Mouse (Mus musculus): ENCODE measurements at regions not wholly inside any gene's neighbourhood (a gene's known extent, or its start where the extent isn't known, plus 50 kb on each side); places are given as distances from the start of the nearest gene placed in this dataset.

- TF ChIP-seq CTCF (IDR thresholded peaks at IDR 0.05), result no peak
- POLR2A ChIA-PET, result no interaction called here
- in situ Hi-C loops (cut with MboI; ENCODE audit: low pct_unique_long_range_greater_than_20kb), result no loop called here
- ATAC-seq (no peak), DNase-seq (ENCODE audit: low read depth, low spot score) (no peak)
- H3K27me3 ChIP-seq, result no peaks in the 10 kb centered on the region
- CTCF ChIA-PET, result interaction anchor here (1.0 kb wide), 1 partner anchor 40 kb away, joined by 3 read pairs; no protein-coding TSS in a partner anchor
Observed at GRCm38 (mm10) chr3:149724879-149725278, 734.5 kb upstream of the Adgrl2 start.

- no peak for ATAC-seq
- no peak for TF ChIP-seq CTCF (IDR thresholded peaks at IDR 0.05)
- in situ Hi-C loops (cut with MboI; ENCODE audit: low pct_unique_long_range_greater_than_20kb), result no loop called here
- CTCF ChIA-PET, result no interaction called here
- H3K27me3 ChIP-seq, result no peaks in the 10 kb centered on the region
- POLR2A ChIA-PET, result no interaction called here
- no peak for DNase-seq (ENCODE audit: low read depth, low spot score)
Observed at GRCm38 (mm10) chr3:149721832-149722231, 731.5 kb upstream of the Adgrl2 start.

DNA sequence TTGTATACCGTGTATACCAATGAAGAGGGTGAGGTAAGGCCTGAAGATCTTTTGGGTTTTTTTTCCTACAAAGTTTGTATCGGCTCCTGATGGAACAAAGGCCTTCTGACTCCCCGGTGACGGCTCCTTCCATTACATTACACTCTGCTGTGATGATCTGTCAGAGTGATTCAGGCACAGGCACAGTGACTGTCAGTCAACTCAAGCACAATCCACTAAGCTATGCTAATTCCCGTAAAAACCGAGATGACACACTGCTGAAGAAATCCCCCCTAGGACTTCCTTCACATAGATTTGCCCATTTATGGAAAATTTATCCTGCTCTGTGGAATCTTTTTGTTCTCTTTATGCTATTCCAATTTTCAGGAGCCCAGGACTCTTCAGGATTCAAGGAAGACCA is 730.0 kb upstream of the Adgrl2 start:
- DNase-seq (ENCODE audit: low read depth, low spot score), result no peak
- POLR2A ChIA-PET, result interaction anchor here (0.6 kb wide), 1 partner anchor 1248 kb away, joined by 3 read pairs; no protein-coding TSS in a partner anchor
- TF ChIP-seq CTCF (IDR thresholded peaks at IDR 0.05), result no peak
- CTCF ChIA-PET, result no interaction called here
- in situ Hi-C loops (cut with MboI; ENCODE audit: low pct_unique_long_range_greater_than_20kb), result no loop called here
- ATAC-seq, result no peak
- no peaks in the 10 kb centered on the region for H3K27me3 ChIP-seq

GRCm38 (mm10) chr3:149705724-149706123 is 715.4 kb upstream of the Adgrl2 start:
- in situ Hi-C loops (cut with MboI; ENCODE audit: low pct_unique_long_range_greater_than_20kb), result no loop called here
- DNase-seq (ENCODE audit: low read depth, low spot score) (no peak), ATAC-seq (no peak)
- ChIA-PET POLR2A (interaction anchor here (0.6 to 1.1 kb wide), 2 partner anchors 13 to 70 kb away, joined by 3 to 4 read pairs; no protein-coding TSS in a partner anchor), CTCF (interaction anchor here (1.4 to 1.7 kb wide), 2 partner anchors 11 to 17 kb away, joined by 3 read pairs; no protein-coding TSS in a partner anchor)
- no peaks in the 10 kb centered on the region for H3K27me3 ChIP-seq
- no peak for TF ChIP-seq CTCF (IDR thresholded peaks at IDR 0.05)

GRCm38 (mm10) chr3:149705322-149705721 is 715.0 kb upstream of the Adgrl2 start:
- ChIA-PET POLR2A (interaction anchor here (0.6 to 1.1 kb wide), 2 partner anchors 14 to 70 kb away, joined by 3 to 4 read pairs; no protein-coding TSS in a partner anchor), CTCF (interaction anchor here (1.4 to 1.7 kb wide), 2 partner anchors 11 to 18 kb away, joined by 3 read pairs; no protein-coding TSS in a partner anchor)
- no peaks in the 10 kb centered on the region for H3K27me3 ChIP-seq
- in situ Hi-C loops (cut with MboI; ENCODE audit: low pct_unique_long_range_greater_than_20kb), result no loop called here
- DNase-seq (ENCODE audit: low read depth, low spot score) (no peak), ATAC-seq (no peak)
- no peak for TF ChIP-seq CTCF (IDR thresholded peaks at IDR 0.05)

GRCm38 (mm10) chr3:149704478-149704877 is 714.1 kb upstream of the Adgrl2 start:
- in situ Hi-C loops (cut with MboI; ENCODE audit: low pct_unique_long_range_greater_than_20kb), result no loop called here
- no peak for TF ChIP-seq CTCF (IDR thresholded peaks at IDR 0.05)
- POLR2A ChIA-PET, result no interaction called here
- ATAC-seq, result no peak
- DNase-seq (ENCODE audit: low read depth, low spot score), result no peak
- H3K27me3 ChIP-seq, result no peaks in the 10 kb centered on the region
- CTCF ChIA-PET, result interaction anchor here (1.4 to 1.7 kb wide), 2 partner anchors 10 to 19 kb away, joined by 3 read pairs; no protein-coding TSS in a partner anchor

DNA sequence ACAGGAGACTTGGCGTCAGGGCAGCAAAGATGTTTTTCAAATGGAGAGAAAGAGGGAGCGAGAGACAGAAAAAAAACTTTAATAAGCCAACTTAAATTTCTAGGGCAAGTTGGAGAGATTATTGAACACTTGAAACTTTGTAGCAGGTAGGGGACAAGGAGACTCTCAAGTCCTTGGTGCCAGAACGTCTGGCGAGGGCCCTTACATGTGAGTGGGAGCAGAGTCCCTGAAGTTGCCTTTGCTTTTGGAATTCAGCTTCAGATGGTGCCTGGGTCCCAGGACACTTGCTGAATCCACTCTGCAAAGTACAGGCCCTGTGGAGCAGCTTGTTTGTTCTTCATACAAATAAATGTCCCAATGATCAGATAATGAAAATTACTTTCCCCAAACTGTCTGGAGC is 693.2 kb upstream of the Adgrl2 start:
- no peak for ATAC-seq
- in situ Hi-C loops (cut with MboI; ENCODE audit: low pct_unique_long_range_greater_than_20kb), result no loop called here
- no peak for TF ChIP-seq CTCF (IDR thresholded peaks at IDR 0.05)
- H3K27me3 ChIP-seq, result no peaks in the 10 kb centered on the region
- ChIA-PET CTCF (interaction anchor here (1.4 kb wide), 1 partner anchor 16 kb away, joined by 4 read pairs; no protein-coding TSS in a partner anchor), POLR2A (no interaction called here)
- no peak for DNase-seq (ENCODE audit: low read depth, low spot score)

DNA sequence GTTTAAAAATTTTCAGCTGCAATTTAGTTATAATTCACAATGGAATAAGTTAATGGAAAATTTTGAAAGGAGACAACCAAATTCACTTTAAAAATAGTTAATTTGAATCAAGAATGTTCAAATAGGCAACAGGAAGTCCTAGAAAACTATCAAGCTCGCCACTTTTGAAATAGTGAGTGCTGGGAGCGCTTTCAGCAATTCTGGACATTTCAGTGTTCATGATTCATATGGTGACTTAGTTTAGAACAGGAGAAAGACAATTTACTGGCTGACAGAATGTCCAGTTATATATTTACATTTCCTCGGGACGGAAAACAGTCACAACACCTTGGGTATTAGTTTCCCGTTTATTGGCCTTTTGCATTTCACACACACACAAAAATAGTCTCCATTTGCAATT is 691.9 kb upstream of the Adgrl2 start:
- POLR2A ChIA-PET, result no interaction called here
- no peak for ATAC-seq
- no peaks in the 10 kb centered on the region for H3K27me3 ChIP-seq
- in situ Hi-C loops (cut with MboI; ENCODE audit: low pct_unique_long_range_greater_than_20kb), result no loop called here
- TF ChIP-seq CTCF (IDR thresholded peaks at IDR 0.05), result no peak
- no peak for DNase-seq (ENCODE audit: low read depth, low spot score)
- CTCF ChIA-PET, result no interaction called here

- no peak for TF ChIP-seq CTCF (IDR thresholded peaks at IDR 0.05)
- H3K27me3 ChIP-seq, result no peaks in the 10 kb centered on the region
- CTCF ChIA-PET, result no interaction called here
- ATAC-seq (no peak), DNase-seq (ENCODE audit: low read depth, low spot score) (no peak)
- in situ Hi-C loops (cut with MboI; ENCODE audit: low pct_unique_long_range_greater_than_20kb), result no loop called here
- POLR2A ChIA-PET, result no interaction called here
Observed at GRCm38 (mm10) chr3:149673926-149674325, 683.6 kb upstream of the Adgrl2 start.

DNA sequence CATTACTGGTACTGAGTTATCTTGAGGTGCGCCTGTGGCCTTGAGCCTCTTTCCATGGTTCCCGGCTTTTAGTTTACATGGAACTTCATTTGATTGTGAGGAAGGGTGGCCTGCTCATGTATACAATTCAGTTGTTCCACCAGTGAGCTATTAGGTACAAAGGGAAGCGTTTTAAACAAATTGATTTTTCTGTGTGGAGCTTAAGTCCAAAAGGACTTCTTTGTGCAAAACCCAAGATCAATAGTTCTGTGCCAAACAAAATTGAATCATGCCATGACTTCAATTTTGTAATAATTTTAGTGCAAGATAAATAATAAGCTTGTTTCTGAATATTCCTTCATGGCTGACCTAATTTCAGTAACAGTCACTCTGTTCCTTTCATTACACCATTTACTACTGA is 674.3 kb upstream of the Adgrl2 start:
- TF ChIP-seq CTCF (IDR thresholded peaks at IDR 0.05), result no peak
- in situ Hi-C loops (cut with MboI; ENCODE audit: low pct_unique_long_range_greater_than_20kb), result no loop called here
- CTCF ChIA-PET, result interaction anchor here (1.3 to 1.6 kb wide), 2 partner anchors 21 to 70 kb away, joined by 3 read pairs; no protein-coding TSS in a partner anchor
- POLR2A ChIA-PET, result no interaction called here
- ATAC-seq, result no peak
- H3K27me3 ChIP-seq, result no peaks in the 10 kb centered on the region
- no peak for DNase-seq (ENCODE audit: low read depth, low spot score)

DNA sequence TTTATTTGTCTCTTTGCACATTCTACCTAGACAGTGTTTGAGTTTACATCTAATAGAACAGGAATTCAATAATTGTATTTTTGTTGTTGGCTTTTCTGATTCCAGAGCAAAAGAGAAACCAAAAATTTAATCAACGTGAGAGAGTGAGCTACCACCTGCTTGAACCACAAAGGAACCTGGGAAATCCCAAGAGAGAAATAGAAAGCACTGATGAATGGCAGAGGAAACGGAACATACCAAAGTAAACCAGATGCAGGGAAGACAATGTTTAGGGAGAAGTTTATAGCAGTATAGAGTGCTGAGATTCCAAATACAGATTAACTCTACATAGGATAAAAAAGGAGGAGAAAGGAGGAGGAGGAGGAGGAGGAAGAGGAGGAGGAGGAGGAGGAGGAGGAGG is 648.0 kb upstream of the Adgrl2 start:
- no peak for TF ChIP-seq CTCF (IDR thresholded peaks at IDR 0.05)
- ATAC-seq, result no peak
- in situ Hi-C loops (cut with MboI; ENCODE audit: low pct_unique_long_range_greater_than_20kb), result no loop called here
- H3K27me3 ChIP-seq, result no peaks in the 10 kb centered on the region
- ChIA-PET POLR2A (no interaction called here), CTCF (no interaction called here)
- DNase-seq (ENCODE audit: low read depth, low spot score), result no peak

DNA sequence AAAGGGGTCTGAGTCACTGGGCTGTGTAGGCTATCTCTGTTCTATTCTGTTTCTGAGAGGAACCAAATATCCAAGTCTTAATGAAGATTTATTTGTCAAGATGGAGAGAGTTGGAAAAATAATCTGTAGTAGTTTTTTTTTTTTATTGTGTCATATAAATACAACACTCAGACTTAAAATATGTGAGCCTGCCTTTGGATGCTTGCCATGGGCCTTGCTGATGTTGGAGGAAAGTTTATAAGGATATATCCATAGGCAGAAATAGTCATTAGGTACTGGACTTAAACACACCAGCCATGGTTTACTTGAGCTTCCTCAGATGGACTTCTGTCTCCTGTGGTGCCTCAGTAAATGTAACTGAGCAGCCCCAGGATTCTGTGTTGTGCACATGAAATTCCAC is 635.8 kb upstream of the Adgrl2 start:
- DNase-seq (ENCODE audit: low read depth, low spot score), result no peak
- ChIA-PET POLR2A (no interaction called here), CTCF (interaction anchor here (1.5 kb wide), 1 partner anchor 10 kb away, joined by 3 read pairs; no protein-coding TSS in a partner anchor)
- in situ Hi-C loops (cut with MboI; ENCODE audit: low pct_unique_long_range_greater_than_20kb), result no loop called here
- no peak for ATAC-seq
- H3K27me3 ChIP-seq, result no peaks in the 10 kb centered on the region
- TF ChIP-seq CTCF (IDR thresholded peaks at IDR 0.05), result no peak
